Mouse (Mus musculus) E14TG2a.4 (cell line): ENCODE data around the gene Lpcat4.

Source experiments
- H3K27me3 ChIP-seq: 2 replicates; pipeline ENCODE4 v1.6.1; 2014; ENCODE audit warnings: low read length, control low read depth; ENCODE audit not compliant: insufficient read depth
- H3K36me3 ChIP-seq: 2 replicates; pipeline ENCODE4 v1.6.1; 2014; ENCODE audit warnings: low read length, control low read depth; ENCODE audit not compliant: insufficient read depth
- H3K4me1 ChIP-seq: replicated peaks from 2 replicates; pipeline ENCODE4 v1.6.1; 2014; ENCODE audit warnings: low read depth, low read length, control low read depth
- H3K4me3 ChIP-seq: replicated peaks from 2 replicates; pipeline ENCODE4 v1.5.1; 2014; ENCODE audit warnings: mild to moderate bottlenecking, low read length
- H3K9me3 ChIP-seq: 2 replicates; pipeline ENCODE4 v1.6.1; 2014; ENCODE audit warnings: low read length, control low read depth
- CTCF ChIP-seq: conservative IDR thresholded peaks from 2 replicates; pipeline ENCODE4 v1.5.1; 2014; ENCODE audit warnings: low read length
- NANOG ChIP-seq: IDR thresholded peaks from 2 replicates; pipeline ENCODE4 v1.6.1; 2014; ENCODE audit warnings: borderline replicate concordance, low read length, mixed read lengths
- POU5F1 ChIP-seq: IDR thresholded peaks from 2 replicates; pipeline ENCODE4 v1.6.1; 2014; ENCODE audit warnings: low read length, borderline replicate concordance

Gene Lpcat4

GRCm38 (mm10) chr2:112239212-112239934, at the start of gene Lpcat4:
TSS of gene Lpcat4 (plus strand) at chr2:112239468.
- TF ChIP-seq CTCF, result no peak
- no peak for TF ChIP-seq NANOG
- TF ChIP-seq POU5F1, result no peak
- Histone ChIP-seq H3K4me1 (peaks cover 53% of the 10 kb centered on the region), H3K4me3 (peak within 1 kb of the TSS; percentile 94), H3K27me3 (peaks cover 46% of the 10 kb centered on the region), H3K9me3 (no peaks in the 10 kb centered on the region), H3K36me3 (peaks cover 5% of the 10 kb centered on the region; the same call in 1 of the 2 replicates)

- no peaks in the 10 kb centered on the region for H3K27me3 ChIP-seq
- no peaks in the 10 kb centered on the region for H3K9me3 ChIP-seq
- no peak for TF ChIP-seq NANOG
- peak; percentile 73 for TF ChIP-seq CTCF
- no peak for TF ChIP-seq POU5F1
- no peaks in the 10 kb centered on the region for H3K36me3 ChIP-seq
- H3K4me1 ChIP-seq, result no peaks in the 10 kb centered on the region
- no peak overlapping the region for H3K4me3 ChIP-seq
Observed at GRCm38 (mm10) chr2:112196859-112197258, 42.4 kb upstream of the Lpcat4 start.

DNA sequence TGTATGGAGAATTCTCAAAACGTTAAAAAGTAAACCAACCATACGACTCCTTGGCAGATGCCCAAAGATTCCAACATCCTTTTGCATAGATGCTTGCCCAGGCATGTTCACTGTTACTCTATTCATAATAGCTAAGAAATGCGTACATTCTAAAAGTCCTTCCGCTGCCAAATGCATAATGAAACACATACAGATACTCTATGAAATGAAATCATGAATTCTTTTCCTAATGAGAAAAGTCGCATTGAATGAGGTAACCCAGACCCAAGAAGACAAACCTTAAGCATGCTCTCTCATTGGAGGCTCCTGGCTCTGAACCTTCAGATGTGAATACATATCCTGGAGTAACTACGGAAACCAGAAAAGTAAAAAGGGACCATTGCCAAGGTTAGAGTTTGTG, 36.2 kb upstream of the Lpcat4 start:
- TF ChIP-seq NANOG, result no peak
- TF ChIP-seq CTCF, result no peak
- TF ChIP-seq POU5F1, result no peak
- Histone ChIP-seq H3K27me3 (no peaks in the 10 kb centered on the region), H3K9me3 (peaks cover 16% of the 10 kb centered on the region), H3K36me3 (no peaks in the 10 kb centered on the region), H3K4me3 (no peak overlapping the region), H3K4me1 (no peaks in the 10 kb centered on the region)

DNA sequence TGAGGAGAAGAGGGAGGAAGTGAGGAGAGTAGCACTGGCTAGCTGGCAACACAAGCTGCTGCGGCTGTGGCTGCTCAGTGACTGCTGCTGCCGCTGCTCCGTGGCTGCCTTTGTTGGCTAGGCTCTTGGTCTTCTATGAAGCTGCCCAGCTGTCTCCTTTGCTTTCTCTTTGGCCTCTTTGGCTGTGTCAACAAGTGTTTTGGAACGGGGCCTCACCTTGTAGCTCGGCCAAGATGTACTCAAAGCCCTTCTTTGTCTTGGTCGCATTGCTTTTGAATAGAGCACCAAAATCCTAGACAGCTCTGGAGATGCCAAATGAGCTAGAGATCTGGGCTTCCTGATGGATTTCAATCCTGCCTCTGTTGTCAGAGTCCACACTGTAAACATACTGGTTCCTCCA, 29.1 kb upstream of the Lpcat4 start:
- H3K4me3 ChIP-seq, result no peak overlapping the region
- no peaks in the 10 kb centered on the region for H3K4me1 ChIP-seq
- peaks cover 57% of the 10 kb centered on the region for H3K9me3 ChIP-seq
- no peaks in the 10 kb centered on the region for H3K36me3 ChIP-seq
- no peak for TF ChIP-seq CTCF
- TF ChIP-seq NANOG, result no peak
- TF ChIP-seq POU5F1, result no peak
- no peaks in the 10 kb centered on the region for H3K27me3 ChIP-seq

- H3K4me1 ChIP-seq, result no peaks in the 10 kb centered on the region
- H3K4me3 ChIP-seq, result no peak overlapping the region
- TF ChIP-seq CTCF (no peak), POU5F1 (no peak), NANOG (no peak)
Observed at GRCm38 (mm10) chr2:112210699-112211098, 28.6 kb upstream of the Lpcat4 start.

GRCm38 (mm10) chr2:112215977-112216376, 23.3 kb upstream of the Lpcat4 start:
- H3K4me1 ChIP-seq, result no peaks in the 10 kb centered on the region
- H3K4me3 ChIP-seq, result no peak overlapping the region
- TF ChIP-seq POU5F1, result no peak
- TF ChIP-seq CTCF, result peak; percentile 65
- no peak for TF ChIP-seq NANOG
- H3K36me3 ChIP-seq, result no peaks in the 10 kb centered on the region
- H3K27me3 ChIP-seq, result no peaks in the 10 kb centered on the region
- peaks cover 13% of the 10 kb centered on the region for H3K9me3 ChIP-seq

More at GRCm38 (mm10) chr2:112210699-112211098, 28.6 kb upstream of the Lpcat4 start:
- H3K36me3 ChIP-seq, result no peaks in the 10 kb centered on the region
- peaks cover 54% of the 10 kb centered on the region for H3K9me3 ChIP-seq
- H3K27me3 ChIP-seq, result no peaks in the 10 kb centered on the region

DNA sequence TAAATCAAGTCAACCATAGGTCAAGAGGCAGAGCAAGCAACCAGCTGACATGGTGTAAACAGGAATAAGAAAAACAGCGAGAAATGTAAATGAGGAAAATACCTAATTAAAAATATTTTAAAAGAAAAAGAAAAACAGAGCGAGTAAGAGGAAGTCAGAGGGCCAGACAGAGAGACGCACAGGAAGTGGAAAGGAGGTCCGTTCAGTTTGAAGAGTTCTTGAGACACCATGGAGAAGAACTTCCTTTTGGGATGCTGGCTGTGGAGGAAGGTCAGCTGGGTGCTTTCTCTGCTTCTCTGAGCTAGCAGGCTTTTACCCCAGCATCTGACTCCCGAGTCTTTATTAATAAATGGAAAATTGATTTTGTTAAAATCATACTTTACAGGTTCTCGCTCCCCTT, 21.7 kb upstream of the Lpcat4 start:
- Histone ChIP-seq H3K36me3 (no peaks in the 10 kb centered on the region), H3K4me3 (no peak overlapping the region), H3K4me1 (no peaks in the 10 kb centered on the region), H3K27me3 (no peaks in the 10 kb centered on the region), H3K9me3 (no peaks in the 10 kb centered on the region; the same call in 1 of the 2 replicates)
- TF ChIP-seq CTCF (no peak), NANOG (no peak), POU5F1 (no peak)

- no peaks in the 10 kb centered on the region; the same call in 1 of the 2 replicates for H3K9me3 ChIP-seq
- H3K27me3 ChIP-seq, result no peaks in the 10 kb centered on the region
- no peaks in the 10 kb centered on the region for H3K36me3 ChIP-seq
Observed at GRCm38 (mm10) chr2:112220880-112221279, 18.4 kb upstream of the Lpcat4 start.

GRCm38 (mm10) chr2:112222607-112223006, 16.7 kb upstream of the Lpcat4 start:
- TF ChIP-seq NANOG (no peak), POU5F1 (no peak), CTCF (no peak)

More at GRCm38 (mm10) chr2:112220880-112221279, 18.4 kb upstream of the Lpcat4 start:
- no peak for TF ChIP-seq CTCF
- TF ChIP-seq POU5F1, result no peak
- no peak for TF ChIP-seq NANOG
- H3K4me3 ChIP-seq, result no peak overlapping the region
- H3K4me1 ChIP-seq, result peaks cover 5% of the 10 kb centered on the region

More at GRCm38 (mm10) chr2:112222607-112223006, 16.7 kb upstream of the Lpcat4 start:
- Histone ChIP-seq H3K4me3 (no peak overlapping the region), H3K4me1 (peaks cover 5% of the 10 kb centered on the region), H3K9me3 (no peaks in the 10 kb centered on the region; the same call in 1 of the 2 replicates), H3K27me3 (no peaks in the 10 kb centered on the region), H3K36me3 (no peaks in the 10 kb centered on the region)
